Mouse (Mus musculus) MEL (cell line): ENCODE measurements around the gene Mysm1. TPM values are rescaled to one million over a fixed set of nuclear protein-coding genes. Genes with fewer than 3 reads are reported as not detected.

Experiments used
- DNase-seq: peaks from one replicate; pipeline ENCODE4 v3.0.0; 2011; ENCODE audit warnings: low read depth, low spot score
- H3K27ac ChIP-seq: 2 replicates; pipeline ENCODE4 v1.5.1; 2012; ENCODE audit warnings: low read depth, mild to moderate bottlenecking, control low read depth, low read length, moderate library complexity; ENCODE audit not compliant: control insufficient read depth
- H3K27me3 ChIP-seq, 2 experiments: fragments of 150-350 bp in 1 of 2; sonication (generic) in 1 of 2; 2 replicates each; pipeline ENCODE4 v1.6.1; 2012; ENCODE audit warnings: low read length in 2 of 2, mild to moderate bottlenecking in 2 of 2, improper control_type of control experiment in 1 of 2, moderate library complexity in 1 of 2; ENCODE audit not compliant: insufficient read depth in 2 of 2, control insufficient read depth in 1 of 2
- H3K36me3 ChIP-seq, 2 experiments: 2 replicates each; pipeline ENCODE4 v1.6.1; 2012 to 2014; ENCODE audit warnings: low read length in 2 of 2, improper control_type of control experiment in 1 of 2, inconsistent platforms in 1 of 2, mild to moderate bottlenecking in 1 of 2; ENCODE audit not compliant: insufficient read depth in 2 of 2, control insufficient read depth in 1 of 2
- H3K4me1 ChIP-seq, 2 experiments: fragments of 150-350 bp in 1 of 2; sonication (generic) in 1 of 2; 2 replicates each; pipeline ENCODE4 v1.6.1; 2012; ENCODE audit warnings: low read length in 2 of 2, improper control_type of control experiment in 1 of 2, mild to moderate bottlenecking in 1 of 2; ENCODE audit not compliant: insufficient read depth in 2 of 2, control insufficient read depth in 1 of 2
- H3K4me3 ChIP-seq, 2 experiments: fragments of 150-350 bp in 1 of 2; sonication (generic) in 1 of 2; 2 replicates each; pipeline ENCODE4 v1.5.1; 2012; ENCODE audit warnings: low read depth in 2 of 2, low read length in 2 of 2, mild to moderate bottlenecking in 2 of 2, moderate library complexity in 2 of 2, control low read depth in 1 of 2, improper control_type of control experiment in 1 of 2; ENCODE audit not compliant: control insufficient read depth in 1 of 2, insufficient read depth in 1 of 2
- H3K79me2 ChIP-seq: 2 replicates; pipeline ENCODE4 v1.6.1; 2012; ENCODE audit warnings: mild to moderate bottlenecking, low read length, moderate library complexity; ENCODE audit not compliant: control insufficient read depth, poor library complexity, insufficient read depth
- H3K9ac ChIP-seq: 2 replicates; pipeline ENCODE4 v1.6.1; 2012; ENCODE audit warnings: low read depth, mild to moderate bottlenecking, control low read depth, low read length, moderate library complexity; ENCODE audit not compliant: control insufficient read depth, poor library complexity, severe bottlenecking
- H3K9me3 ChIP-seq: fragments of 150-350 bp; sonication (generic); replicated peaks from 2 replicates; pipeline ENCODE4 v1.6.1; 2012; ENCODE audit warnings: mild to moderate bottlenecking, low read length, improper control_type of control experiment, moderate library complexity; ENCODE audit not compliant: insufficient read depth
- CHD2 ChIP-seq: IDR thresholded peaks from 2 replicates; pipeline ENCODE4 v1.6.1; 2011; ENCODE audit warnings: low read length, improper control_type of control experiment
- ELF1 ChIP-seq: IDR thresholded peaks from 2 replicates; pipeline ENCODE4 v1.6.1; 2014; ENCODE audit warnings: low read depth, mild to moderate bottlenecking, inconsistent platforms, low read length, improper control_type of control experiment, moderate library complexity
- EP300 ChIP-seq, 2 experiments: IDR thresholded peaks; 2 replicates each; pipeline ENCODE4 v1.6.1; 2011; ENCODE audit warnings: improper control_type of control experiment in 2 of 2, low read length in 2 of 2, low read depth in 1 of 2, mild to moderate bottlenecking in 1 of 2
- GABPA ChIP-seq: IDR thresholded peaks from 2 replicates; pipeline ENCODE4 v1.6.1; 2012; ENCODE audit warnings: low read depth, mild to moderate bottlenecking, inconsistent platforms, low read length, improper control_type of control experiment, moderate library complexity
- GATA1 ChIP-seq: IDR thresholded peaks from 2 replicates; pipeline ENCODE4 v1.6.1; 2011; ENCODE audit warnings: low read depth, low read length, improper control_type of control experiment
- HCFC1 ChIP-seq: IDR thresholded peaks from 2 replicates; pipeline ENCODE4 v1.6.1; 2012; ENCODE audit warnings: low read depth, mild to moderate bottlenecking, inconsistent platforms, low read length, improper control_type of control experiment, moderate library complexity
- MAFK ChIP-seq: IDR thresholded peaks from 2 replicates; pipeline ENCODE4 v1.6.1; 2011; ENCODE audit warnings: low read depth, mild to moderate bottlenecking, low read length, improper control_type of control experiment, borderline replicate concordance
- MEF2A ChIP-seq: IDR thresholded peaks from 2 replicates; pipeline ENCODE4 v1.6.1; 2014; ENCODE audit warnings: low read depth, mild to moderate bottlenecking, inconsistent platforms, low read length, improper control_type of control experiment; ENCODE audit not compliant: poor library complexity, insufficient replicate concordance, severe bottlenecking; ENCODE audit errors: extremely low read depth
- MXI1 ChIP-seq: IDR thresholded peaks from 2 replicates; pipeline ENCODE4 v1.6.1; 2011; ENCODE audit warnings: mild to moderate bottlenecking, low read depth, low read length, improper control_type of control experiment
- MYC ChIP-seq: IDR thresholded peaks from 2 replicates; pipeline ENCODE4 v1.6.1; 2011; ENCODE audit warnings: low read depth, mild to moderate bottlenecking, low read length, improper control_type of control experiment, moderate library complexity
- NELFE ChIP-seq: IDR thresholded peaks from 2 replicates; pipeline ENCODE4 v1.6.1; 2011; ENCODE audit warnings: low read depth, low read length, improper control_type of control experiment
- NRF1 ChIP-seq: IDR thresholded peaks from 2 replicates; pipeline ENCODE4 v1.6.1; 2014; ENCODE audit warnings: low read depth, mild to moderate bottlenecking, inconsistent platforms, low read length, improper control_type of control experiment, moderate library complexity; ENCODE audit not compliant: poor library complexity, insufficient read depth, severe bottlenecking
- POLR2A ChIP-seq, 2 experiments: IDR thresholded peaks; 2 replicates each; pipeline ENCODE4 v1.6.1; 2011 to 2012; ENCODE audit warnings: low read length in 2 of 2, mild to moderate bottlenecking in 2 of 2, control low read depth in 1 of 2, improper control_type of control experiment in 1 of 2, low read depth in 1 of 2, moderate library complexity in 1 of 2; ENCODE audit not compliant: control insufficient read depth in 1 of 2, insufficient read depth in 1 of 2, poor library complexity in 1 of 2
- POLR2AphosphoS2 ChIP-seq: IDR thresholded peaks from 2 replicates; pipeline ENCODE4 v1.6.1; 2011; ENCODE audit warnings: low read length, improper control_type of control experiment
- SIN3A ChIP-seq: IDR thresholded peaks from 2 replicates; pipeline ENCODE4 v1.6.1; 2012; ENCODE audit warnings: low read length, improper control_type of control experiment, inconsistent platforms
- TAL1 ChIP-seq: IDR thresholded peaks from 2 replicates; pipeline ENCODE4 v1.6.1; 2012; ENCODE audit warnings: mild to moderate bottlenecking, inconsistent platforms, low read length, moderate library complexity, mixed read lengths
- TBP ChIP-seq: IDR thresholded peaks from 2 replicates; pipeline ENCODE4 v1.8.0; 2011; ENCODE audit warnings: low read depth, low read length, improper control_type of control experiment
- TCF12 ChIP-seq: IDR thresholded peaks from 2 replicates; pipeline ENCODE4 v1.6.1; 2014; ENCODE audit warnings: low read depth, mild to moderate bottlenecking, inconsistent platforms, low read length, improper control_type of control experiment, moderate library complexity
- USF1 ChIP-seq: IDR thresholded peaks from 2 replicates; pipeline ENCODE4 v1.6.1; 2014; ENCODE audit warnings: low read depth, mild to moderate bottlenecking, inconsistent platforms, low read length, improper control_type of control experiment, moderate library complexity
- ZMIZ1 ChIP-seq: IDR thresholded peaks from 2 replicates; pipeline ENCODE4 v1.6.1; 2012; ENCODE audit warnings: low read depth, mild to moderate bottlenecking, inconsistent platforms, low read length, improper control_type of control experiment, moderate library complexity
- polyA plus RNA-seq, 2 experiments: library from polyadenylated mRNA; stranded (reverse) in 1 of 2; unstranded in 1 of 2; fragments of >175 nt in 1 of 2; fragments of >200 nt in 1 of 2; gene quantifications; 2 replicates each; pipeline versions ENCODE4 v1.2.1 to v1.2.4; 2012; ENCODE audit warnings: low replicate concordance in 2 of 2, low read depth in 1 of 2; ENCODE audit not compliant: insufficient read length in 2 of 2, insufficient read depth in 1 of 2, missing spikeins in 1 of 2
- total RNA-seq: library from RNA; depleted of rRNA; stranded (reverse); fragments of 300-350 nt; gene quantifications from 2 replicates; pipeline ENCODE4 v1.2.3, GENCODE M21; 2012; rRNA removed

The Mysm1 gene
- 13.9 and 14.8 TPM in 2 replicates for total RNA-seq
- 10 to 100 TPM in 1 of 2 experiments, not detected in 1; 10.8 TPM for polyA plus RNA-seq

DNA sequence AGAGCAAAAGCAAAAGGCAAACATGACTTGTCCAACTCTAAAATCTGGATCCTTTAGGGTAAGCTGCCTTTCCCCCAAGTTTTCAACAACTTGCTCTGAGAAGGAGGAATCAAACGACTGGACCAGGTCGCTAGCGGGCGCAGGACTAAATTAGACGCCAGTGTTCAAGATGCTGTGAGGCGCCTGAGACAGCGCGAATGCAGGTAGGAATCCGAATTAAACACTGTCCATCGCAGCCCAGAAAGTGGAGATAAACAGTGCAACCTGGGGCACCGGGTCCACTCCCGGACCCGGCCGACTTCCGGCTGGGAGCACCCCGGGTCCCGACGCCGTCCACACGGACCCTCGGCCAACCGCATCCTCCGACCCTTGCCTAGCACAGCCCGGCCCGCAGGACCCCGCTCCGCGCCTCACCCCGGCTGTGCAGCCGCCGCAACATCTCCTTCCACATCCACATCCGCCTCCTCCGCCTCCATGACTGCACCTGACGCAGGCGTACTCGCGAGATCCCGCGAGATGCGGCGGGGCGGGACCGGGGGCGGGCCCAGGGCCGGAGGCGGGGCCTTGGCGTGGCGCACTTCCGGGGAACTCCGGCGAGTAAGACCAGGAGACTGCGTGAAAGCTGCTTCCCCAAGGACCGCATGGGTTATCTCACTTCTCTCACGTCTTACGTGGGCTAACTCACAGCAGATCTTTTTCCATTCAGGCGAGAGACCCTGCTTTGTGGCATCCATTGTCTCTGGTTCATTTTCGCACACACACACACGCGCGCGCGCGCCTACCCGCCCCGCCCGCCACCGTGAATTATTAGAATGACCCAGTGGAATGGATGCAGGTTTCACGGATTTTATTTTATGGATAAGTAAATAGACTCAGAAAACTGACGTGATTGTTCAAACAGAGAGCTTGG lies at the start of gene Mysm1:
Gene Mysm1, minus strand, starts transcription at position 511 of the 910 bp plus-strand sequence.
- H3K27ac ChIP-seq, result peak within 1 kb of the TSS; percentile 67
- DNase-seq, result peak; percentile 95
- TF ChIP-seq NRF1 (peak; percentile 67), GABPA (no peak), POLR2AphosphoS2 (peak; percentile 81; the same call in 1 of the 2 replicates), ZMIZ1 (peak; percentile 61; the same call in 1 of the 2 replicates), POLR2A (IDR thresholded peaks at IDR 0.05; ENCODE audit: control insufficient read depth in 1 of 2, insufficient read depth in 1 of 2, low read depth in 1 of 2, low read length in 2 of 2, poor library complexity in 1 of 2) (peak; percentile 82 to 95), MXI1 (peak; percentile 80), HCFC1 (peak; percentile 84), NELFE (peak; percentile 89), MYC (peak; percentile 61; the same call in 1 of the 2 replicates), SIN3A (peak; percentile 54), GATA1 (peak; percentile 7; the same call in 1 of the 2 replicates), ELF1 (peak; percentile 91), TCF12 (peak; percentile 67), EP300 (IDR thresholded peaks at IDR 0.05; ENCODE audit: low read depth in 1 of 2, low read length in 2 of 2) (no peak), CHD2 (peak; percentile 96), USF1 (peak; percentile 66), TBP (peak; percentile 82), MEF2A (no peak), TAL1 (no peak), MAFK (no peak)
- no peaks in the 10 kb centered on the region for H3K27me3 ChIP-seq
- H3K9me3 ChIP-seq, result no peaks in the 10 kb centered on the region
- H3K36me3 ChIP-seq, result peaks cover 0 to 10% of the 10 kb centered on the region in 2 experiments; a peak in 3 of 4 replicates
- peaks cover 0 to 6% of the 10 kb centered on the region in 2 experiments; a peak in 2 of 4 replicates for H3K4me1 ChIP-seq
- peak within 1 kb of the TSS; percentile 72 to 86 for H3K4me3 ChIP-seq
- H3K79me2 ChIP-seq, result peaks cover 15% of the 10 kb centered on the region
- H3K9ac ChIP-seq, result peak within 1 kb of the TSS; percentile 78
